Mouse (Mus musculus) gastrocnemius, adult 2 months (tissue): ENCODE measurements at regions not wholly inside any gene's neighbourhood (a gene's known extent, or its start where the extent isn't known, plus 50 kb on each side); places are given as distances from the start of the nearest gene placed in this dataset.

Source experiments
- DNase-seq: peaks from one replicate; pipeline ENCODE4 v3.0.0; 2022
- H3K27ac ChIP-seq: fragments of 200-600 bp; 2 replicates; pipeline ENCODE4 v1.8.1; 2022; ENCODE audit warnings: mild to moderate bottlenecking
- H3K4me3 ChIP-seq: fragments of 200-600 bp; 2 replicates; pipeline ENCODE4 v1.8.1; 2022; ENCODE audit warnings: mild to moderate bottlenecking, moderate library complexity
- CTCF ChIP-seq: fragments of 200-600 bp; IDR thresholded peaks from 2 replicates; pipeline ENCODE4 v1.8.1; 2022; ENCODE audit warnings: antibody characterized with exemption, mild to moderate bottlenecking, moderate library complexity
- intact Hi-C: fragments of 180-260 bp; cut with DNase I; formaldehyde crosslinking; loops from one replicate; pipeline ENCODE4 v1.15.1; 2025

DNA sequence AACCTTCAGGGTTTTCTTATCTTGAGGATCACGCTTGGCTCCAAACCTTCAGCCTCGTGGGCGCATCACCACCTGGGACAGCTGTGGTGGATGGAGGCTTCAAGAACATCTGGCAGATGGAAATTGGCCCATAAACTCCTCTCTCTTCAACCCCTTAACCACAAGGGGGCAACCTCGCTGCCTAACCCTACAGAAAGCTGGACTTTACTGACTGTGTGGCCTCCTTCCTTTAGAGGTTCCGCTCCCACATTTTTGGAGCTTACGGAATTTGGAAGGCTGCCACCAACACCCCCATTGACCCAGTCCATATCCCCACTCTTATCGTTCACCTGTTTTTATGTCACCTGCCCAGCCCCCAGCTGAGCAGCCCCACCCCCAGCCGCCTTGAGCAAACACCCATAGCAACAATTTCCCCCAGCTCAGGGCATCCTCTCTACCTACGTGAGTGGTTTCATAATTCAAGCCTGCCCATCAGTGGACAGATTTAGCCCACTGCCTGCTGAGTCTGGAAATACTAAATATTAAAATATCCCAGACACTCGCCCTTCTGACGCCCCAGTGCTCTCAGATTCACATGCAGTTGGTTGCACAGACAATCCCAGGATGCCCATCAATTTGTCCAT lies 167.0 kb upstream of the Slc22a22 start:
- peak overlapping the region; percentile 37 for H3K4me3 ChIP-seq
- peak; percentile 70 for TF ChIP-seq CTCF
- peak overlapping the region; percentile 66 for H3K27ac ChIP-seq
- intact Hi-C loops: no loop called here
- peak; percentile 63 for DNase-seq

DNA sequence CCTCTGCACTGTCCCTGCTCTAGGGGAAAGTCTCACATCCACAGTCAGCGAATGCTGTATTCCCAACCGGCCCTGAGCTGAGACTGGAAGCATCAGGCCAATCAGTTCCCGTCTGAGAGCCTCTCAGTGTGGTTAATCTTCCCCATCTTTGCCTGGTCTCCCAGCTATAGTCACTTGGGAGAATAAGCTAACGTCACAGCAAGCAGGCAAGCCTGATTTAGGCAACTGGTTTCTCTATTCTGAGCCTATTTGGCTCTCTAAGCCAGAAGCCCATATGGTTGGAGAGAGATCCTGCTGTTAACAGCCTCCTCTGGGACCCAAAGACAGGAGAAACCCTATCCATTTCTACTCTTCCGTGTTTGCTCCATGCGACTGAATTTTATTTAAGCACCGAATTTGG lies 161.7 kb upstream of the Slc22a22 start:
- TF ChIP-seq CTCF: no peak
- DNase-seq: no peak
- no peak overlapping the region for H3K27ac ChIP-seq
- intact Hi-C loops: no loop called here
- H3K4me3 ChIP-seq: no peak overlapping the region

DNA sequence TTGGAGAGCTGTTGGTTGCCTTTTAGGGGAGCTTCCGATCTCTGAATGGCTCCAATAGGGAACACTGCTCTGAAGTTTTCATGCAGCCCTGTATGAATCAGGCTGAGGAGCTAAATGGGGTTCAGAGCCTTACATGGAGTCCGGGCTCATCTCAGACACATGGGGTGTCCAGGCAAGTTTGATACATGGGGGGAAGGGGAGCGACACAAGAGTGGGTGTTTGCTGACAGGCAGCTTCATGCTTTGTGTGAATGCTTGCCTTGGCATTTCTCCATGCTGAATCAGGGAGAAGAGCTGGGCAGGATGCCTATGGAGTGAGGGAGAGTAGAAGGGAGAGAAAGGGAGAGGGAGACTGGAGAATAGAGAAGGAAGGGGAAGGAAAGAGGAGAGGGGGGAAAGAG lies 155.6 kb upstream of the Slc22a22 start:
- TF ChIP-seq CTCF: no peak
- Histone ChIP-seq H3K27ac (no peak overlapping the region), H3K4me3 (no peak overlapping the region)
- DNase-seq: no peak
- intact Hi-C loops: no loop called here

DNA sequence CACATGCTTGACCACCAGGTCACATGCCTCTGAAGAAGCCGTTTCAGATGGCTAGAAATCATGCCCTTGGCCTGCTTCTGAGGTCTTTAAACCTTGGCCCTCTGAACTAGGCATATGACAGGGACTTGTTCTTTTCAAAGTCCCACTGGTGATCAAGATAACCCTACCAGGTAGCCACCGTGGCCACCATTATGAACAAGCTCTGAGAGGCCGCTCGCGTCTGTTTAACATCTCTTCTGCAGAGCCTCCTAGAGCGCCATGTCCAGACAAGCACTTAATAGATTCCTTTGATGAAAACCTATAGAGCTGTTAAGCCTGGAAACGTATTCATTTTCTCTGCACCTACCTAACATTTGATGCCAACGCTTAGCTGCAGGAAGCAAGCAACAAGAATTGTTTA lies 155.1 kb upstream of the Slc22a22 start:
- no peak for DNase-seq
- H3K4me3 ChIP-seq: no peak overlapping the region
- H3K27ac ChIP-seq: no peak overlapping the region
- TF ChIP-seq CTCF: no peak
- intact Hi-C loops: no loop called here

DNA sequence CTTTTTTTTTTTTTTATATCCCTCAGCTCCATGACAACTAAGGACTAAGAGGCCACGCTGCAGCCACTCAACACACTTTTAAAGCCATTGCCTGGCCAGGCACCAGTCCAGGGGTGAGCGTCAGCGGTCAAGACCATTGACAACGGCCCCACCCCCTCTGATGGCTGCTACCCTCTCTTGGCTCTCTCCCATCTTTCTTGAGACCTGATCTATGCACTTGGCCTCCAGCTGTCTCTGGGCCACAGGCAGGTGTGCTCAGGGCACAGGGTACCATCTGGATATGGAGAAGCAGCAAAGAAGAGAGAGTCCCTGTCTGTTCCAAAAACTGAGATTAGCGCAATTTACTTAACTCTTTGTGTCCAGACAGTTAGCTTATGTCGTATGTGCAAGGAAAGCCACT lies 141.0 kb upstream of the Slc22a22 start:
- DNase-seq: peak; percentile 49
- TF ChIP-seq CTCF: no peak
- Histone ChIP-seq H3K27ac (no peak overlapping the region), H3K4me3 (no peak overlapping the region)
- intact Hi-C loops: no loop called here

DNA sequence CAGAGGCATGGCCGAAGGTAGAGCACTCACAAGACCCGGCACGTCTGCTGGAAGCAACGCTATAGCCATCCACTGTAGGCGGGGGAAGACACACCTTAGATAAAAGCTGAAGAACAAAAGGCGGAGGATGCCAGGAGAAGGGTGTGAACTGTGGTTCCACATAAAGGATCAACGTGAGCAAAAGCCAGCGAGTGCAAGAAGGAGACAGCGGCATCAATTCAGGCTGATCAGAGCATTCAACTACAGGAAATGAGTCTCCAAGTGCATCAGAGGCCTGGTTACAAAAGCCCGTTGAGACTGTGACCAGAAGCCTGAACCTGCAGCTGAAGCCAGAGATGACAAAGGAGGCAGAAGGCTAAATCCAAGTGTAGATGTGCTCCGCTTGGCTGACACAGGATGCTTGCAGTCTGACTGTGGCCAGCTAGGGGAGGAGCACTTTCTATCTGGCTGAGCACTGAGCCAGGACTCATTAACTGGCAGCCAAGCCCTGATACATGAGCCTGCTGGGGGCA lies 139.5 kb upstream of the Slc22a22 start:
- peak; percentile 32 for TF ChIP-seq CTCF
- Histone ChIP-seq H3K4me3 (no peak overlapping the region), H3K27ac (no peak overlapping the region)
- intact Hi-C loops: no loop called here
- peak; percentile 60 for DNase-seq

DNA sequence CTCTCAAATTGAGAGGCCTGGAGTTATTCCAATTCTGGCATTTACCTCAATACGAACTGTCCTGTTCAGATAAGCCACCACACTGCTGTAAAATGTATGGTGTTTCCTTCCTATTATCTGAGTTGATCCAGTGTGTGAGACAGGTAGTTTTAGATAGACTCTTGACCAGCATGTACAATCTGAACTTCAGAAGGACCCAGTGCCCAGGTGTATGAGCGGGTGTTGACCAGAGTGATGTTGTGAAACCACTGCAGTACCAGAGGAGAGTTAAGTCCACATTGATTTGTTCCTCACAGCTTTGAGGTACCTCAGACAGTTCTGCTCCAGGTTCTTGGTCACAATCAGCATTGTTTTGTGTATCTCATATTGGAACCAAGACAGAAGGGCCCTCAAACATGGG lies 132.6 kb upstream of the Slc22a22 start:
- Histone ChIP-seq H3K27ac (no peak overlapping the region), H3K4me3 (no peak overlapping the region)
- intact Hi-C loops: no loop called here
- DNase-seq: no peak
- TF ChIP-seq CTCF: no peak

DNA sequence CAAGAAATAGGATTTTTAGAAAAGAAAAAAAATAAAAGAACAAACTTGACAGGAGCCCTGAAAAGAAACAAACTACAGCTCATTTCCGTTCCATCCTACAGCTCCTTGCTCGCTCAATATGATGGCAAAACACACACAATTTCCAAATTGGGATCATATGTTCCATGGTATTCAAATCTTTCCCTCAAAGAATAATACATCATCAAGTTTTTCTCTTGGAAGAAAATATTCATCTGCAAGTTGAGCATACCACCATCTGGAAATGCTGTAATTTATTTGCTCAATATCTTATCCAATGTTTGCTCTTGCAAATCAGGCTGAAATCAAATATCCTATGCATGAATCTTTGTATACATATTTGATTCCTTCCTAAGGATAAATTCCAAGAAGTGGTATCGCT lies 131.1 kb upstream of the Slc22a22 start:
- no peak for DNase-seq
- TF ChIP-seq CTCF: no peak
- intact Hi-C loops: no loop called here
- Histone ChIP-seq H3K27ac (no peak overlapping the region), H3K4me3 (no peak overlapping the region)

DNA sequence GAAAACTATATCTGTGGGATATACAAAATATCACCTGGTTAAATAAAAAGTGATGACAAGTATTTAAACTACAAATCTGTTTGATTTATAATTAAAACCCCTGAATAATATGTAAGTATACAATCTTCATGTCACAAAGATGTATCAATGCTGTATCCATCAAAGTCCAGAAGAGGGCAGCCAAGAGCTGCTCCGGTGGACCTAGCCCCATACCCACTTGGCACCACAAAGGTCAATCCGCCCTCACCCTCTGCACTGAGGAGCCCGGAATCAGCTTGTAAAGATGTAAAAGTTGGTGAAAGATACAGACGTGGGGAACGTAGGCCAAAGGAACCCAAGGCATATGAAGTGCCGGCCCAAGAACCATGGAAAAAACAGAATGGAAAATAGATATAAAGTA lies 123.1 kb upstream of the Slc22a22 start:
- peak; percentile 94 for TF ChIP-seq CTCF
- intact Hi-C loops: loop anchor here (2.0 to 5.0 kb wide), 2 partner anchors 277 to 422 kb away; no protein-coding TSS in a partner anchor
- no peak overlapping the region for H3K27ac ChIP-seq
- peak overlapping the region; percentile 18; the same call in 1 of the 2 replicates for H3K4me3 ChIP-seq
- peak; percentile 62 for DNase-seq

DNA sequence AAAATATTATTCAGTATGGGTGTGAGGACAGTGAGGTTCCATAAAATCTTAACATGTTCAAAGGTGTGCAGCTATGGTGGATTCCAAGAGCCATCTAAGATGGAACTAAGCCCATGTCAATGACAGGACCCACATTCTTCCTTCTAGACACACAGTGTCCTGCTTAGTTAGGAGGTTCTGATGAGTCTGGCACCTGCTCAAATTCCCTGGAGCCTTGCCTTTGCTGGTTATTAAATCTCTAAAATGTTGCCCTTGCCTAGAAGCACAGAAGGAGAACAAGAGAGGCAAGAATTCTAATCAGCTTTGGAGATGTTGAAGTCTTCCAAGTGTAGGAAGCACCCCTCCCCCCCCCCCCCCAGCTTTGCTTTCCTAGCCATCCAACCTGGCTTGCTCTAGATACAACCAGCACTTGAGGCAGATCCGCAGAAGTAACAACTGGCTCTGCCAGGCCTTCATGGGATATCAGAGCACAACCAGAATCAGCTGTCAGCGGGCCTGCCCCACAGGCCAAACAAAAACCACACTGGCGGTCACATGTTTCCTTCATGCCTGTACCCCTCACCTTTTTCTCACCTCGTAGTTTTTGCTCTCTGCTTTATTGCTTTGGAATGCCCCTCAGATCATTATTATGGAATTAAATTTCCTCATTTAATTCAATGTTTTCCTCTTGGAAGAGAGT lies 116.0 kb upstream of the Slc22a22 start:
- no peak for TF ChIP-seq CTCF
- DNase-seq: peak; percentile 21
- H3K4me3 ChIP-seq: no peak overlapping the region
- no peak overlapping the region for H3K27ac ChIP-seq
- intact Hi-C loops: no loop called here

DNA sequence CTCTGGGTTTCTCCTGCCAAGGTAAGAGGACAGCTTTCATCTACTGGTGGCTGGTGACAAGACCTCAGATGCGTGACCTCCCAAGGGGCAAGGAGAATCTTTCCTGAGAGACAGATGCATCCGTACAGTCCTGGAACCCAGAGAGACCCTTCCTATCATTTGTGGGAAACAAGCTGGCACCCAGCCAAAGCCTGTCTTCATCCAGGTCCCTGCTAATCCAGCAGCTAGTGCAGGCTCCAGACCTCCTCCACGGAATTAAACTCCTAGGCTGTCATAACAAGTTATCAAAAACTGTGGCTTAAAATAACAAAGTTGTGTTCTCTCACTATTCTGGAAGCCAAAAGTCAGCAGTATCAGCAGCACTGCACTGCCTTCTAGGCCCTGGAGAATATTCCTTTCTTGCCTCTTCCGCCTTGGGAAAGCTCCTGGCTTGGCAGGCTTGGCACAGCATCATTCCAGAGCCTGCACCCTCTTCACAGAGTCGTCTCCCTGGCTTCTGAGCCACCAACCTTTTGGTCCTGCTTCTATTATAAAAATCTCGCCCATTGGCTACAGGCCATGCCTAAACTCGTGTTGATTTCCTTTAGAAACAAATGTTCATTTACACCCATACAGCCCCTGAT lies 113.3 kb upstream of the Slc22a22 start:
- peak; percentile 26 for DNase-seq
- no peak for TF ChIP-seq CTCF
- intact Hi-C loops: no loop called here

DNA sequence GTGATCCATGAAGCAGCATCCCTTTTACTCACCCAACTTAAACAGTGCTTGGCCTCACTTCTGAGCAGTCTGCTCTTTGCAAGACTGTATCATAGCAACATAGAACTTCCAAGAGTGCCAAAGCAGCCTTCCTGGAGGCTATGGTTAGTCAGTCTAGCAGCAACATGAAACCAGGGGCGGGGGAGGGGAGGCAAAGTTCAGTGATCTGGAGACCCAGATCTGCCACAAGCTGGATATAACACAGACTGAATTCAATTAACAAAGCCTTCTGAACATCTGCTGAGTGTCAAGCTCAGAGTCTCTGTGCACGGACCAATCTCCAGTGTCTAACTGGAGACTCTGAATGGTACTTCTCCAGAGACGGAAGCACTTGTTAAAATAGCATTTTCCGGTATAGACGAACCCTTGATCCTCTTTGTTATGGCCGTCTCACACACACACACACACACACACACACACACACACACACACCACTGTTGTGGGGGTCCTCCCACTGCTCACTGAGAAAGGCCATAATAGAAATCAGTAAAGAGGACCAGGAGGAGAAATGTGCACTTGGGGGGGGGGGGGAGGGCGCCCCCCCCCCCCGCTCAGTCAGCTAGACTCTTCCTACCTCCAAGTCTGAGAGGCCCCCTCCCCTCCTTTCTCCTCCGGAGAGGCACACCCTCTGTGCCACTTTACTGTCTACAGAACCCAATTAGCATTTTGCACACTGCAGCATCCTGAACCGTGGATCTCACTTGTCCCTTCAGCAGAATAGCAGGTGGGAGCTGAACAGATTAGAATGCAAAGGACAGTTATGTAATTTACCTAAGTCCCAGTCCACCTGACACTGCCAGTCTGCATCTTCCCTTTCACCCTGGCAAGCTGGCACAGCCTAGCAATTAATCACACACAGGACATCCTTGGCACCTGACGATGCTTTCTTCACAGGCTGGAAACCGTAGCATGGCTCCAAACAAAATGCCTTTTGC lies 112.3 kb upstream of the Slc22a22 start:
- peak overlapping the region; percentile 28; the same call in 1 of the 2 replicates for H3K4me3 ChIP-seq
- DNase-seq: peak; percentile 52
- TF ChIP-seq CTCF: no peak
- H3K27ac ChIP-seq: peak overlapping the region; percentile 7; the same call in 1 of the 2 replicates
- intact Hi-C loops: no loop called here

More for the DNA sequence above, 113.3 kb upstream of the Slc22a22 start:
- no peak overlapping the region for H3K4me3 ChIP-seq
- H3K27ac ChIP-seq: 0 out of 2 replicates have a peak overlapping the region, but pooled peaks have one; percentile 2
